Mouse (Mus musculus) myocyte (in vitro differentiated cells): ENCODE measurements around the gene Micu1. TPM values are rescaled to one million over a fixed set of nuclear protein-coding genes. Genes with fewer than 3 reads are reported as not detected.
A peak's percentile ranks its signal among the peaks of the same experiment; 100 is the strongest.

Experiments
- H3K27me3 ChIP-seq: one replicate; pipeline ENCODE4 v1.6.1; 2011; ENCODE audit not compliant: control insufficient read depth, insufficient read depth, insufficient read length
- H3K36me3 ChIP-seq: one replicate; pipeline ENCODE4 v1.6.1; 2011; ENCODE audit not compliant: control insufficient read depth, insufficient read depth
- H3K4me2 ChIP-seq: one replicate; pipeline ENCODE4 v1.6.1; 2011; ENCODE audit warnings: low read depth, control low read depth
- H3K4me3 ChIP-seq: one replicate; pipeline ENCODE4 v1.5.1; 2011; ENCODE audit warnings: mild to moderate bottlenecking, control low read depth, moderate library complexity
- H3K79me2 ChIP-seq: one replicate; pipeline ENCODE4 v1.6.1; 2011; ENCODE audit not compliant: control insufficient read depth, insufficient read depth
- H3ac ChIP-seq: one replicate; pipeline ENCODE4 v1.6.1; 2011; ENCODE audit not compliant: control insufficient read depth, insufficient read length
- CEBPB ChIP-seq: IDR thresholded peaks from 2 replicates; pipeline ENCODE4 v1.6.1; 2011; ENCODE audit warnings: mild to moderate bottlenecking, moderate library complexity; ENCODE audit not compliant: poor library complexity, insufficient read depth, severe bottlenecking
- E2F4 ChIP-seq: IDR thresholded peaks from one replicate; pipeline ENCODE4 v1.6.1; 2011; ENCODE audit warnings: mild to moderate bottlenecking, control low read depth, moderate library complexity; ENCODE audit not compliant: insufficient read depth
- MAX ChIP-seq: IDR thresholded peaks from one replicate; pipeline ENCODE4 v1.6.1; 2011; ENCODE audit warnings: low read depth, mild to moderate bottlenecking, control low read depth
- MYOD1 ChIP-seq, 3 experiments: IDR thresholded peaks; one replicate each; pipeline ENCODE4 v1.6.1; 2011; ENCODE audit warnings: control low read depth in 2 of 3, low read depth in 2 of 3, mild to moderate bottlenecking in 2 of 3, moderate library complexity in 1 of 3; ENCODE audit not compliant: insufficient read length in 2 of 3, control insufficient read depth in 1 of 3
- MYOG ChIP-seq, 3 experiments: IDR thresholded peaks; one replicate each; pipeline ENCODE4 v1.6.1; 2011; ENCODE audit warnings: control low read depth in 2 of 3, low read depth in 2 of 3, mild to moderate bottlenecking in 2 of 3; ENCODE audit not compliant: insufficient read length in 2 of 3, control insufficient read depth in 1 of 3, insufficient read depth in 1 of 3
- POLR2A ChIP-seq: IDR thresholded peaks from one replicate; pipeline ENCODE4 v1.6.1; 2011; ENCODE audit warnings: low read depth, mild to moderate bottlenecking, control low read depth, moderate library complexity; ENCODE audit not compliant: insufficient read length
- POLR2AphosphoS2 ChIP-seq: IDR thresholded peaks from one replicate; pipeline ENCODE4 v1.6.1; 2011; ENCODE audit warnings: low read depth, control low read depth; ENCODE audit not compliant: insufficient read length
- REST ChIP-seq: IDR thresholded peaks from one replicate; pipeline ENCODE4 v1.6.1; 2011; ENCODE audit warnings: mild to moderate bottlenecking, control low read depth, moderate library complexity; ENCODE audit not compliant: insufficient read depth, insufficient read length
- SRF ChIP-seq: IDR thresholded peaks from one replicate; pipeline ENCODE4 v1.6.1; 2011; ENCODE audit warnings: low read depth; ENCODE audit not compliant: control insufficient read depth, insufficient read length
- TCF12 ChIP-seq: IDR thresholded peaks from one replicate; pipeline ENCODE4 v1.6.1; 2011; ENCODE audit warnings: mild to moderate bottlenecking, control low read depth; ENCODE audit not compliant: poor library complexity, insufficient read depth, severe bottlenecking
- TCF3 ChIP-seq: IDR thresholded peaks from one replicate; pipeline ENCODE4 v1.6.1; 2011; ENCODE audit warnings: low read depth, control low read depth; ENCODE audit not compliant: insufficient read length
- USF1 ChIP-seq: IDR thresholded peaks from one replicate; pipeline ENCODE4 v1.6.1; 2011; ENCODE audit warnings: low read depth, mild to moderate bottlenecking, control low read depth, moderate library complexity
- polyA plus RNA-seq: library from polyadenylated mRNA; unstranded; fragments of >200 nt; fragmentation: generic; extraction: Trizol; gene quantifications from one replicate; pipeline ENCODE4 v1.2.1, GENCODE M21; 2012; ENCODE audit warnings: missing spikeins

Gene Micu1
- polyA plus RNA-seq, 1 experiment = 264 TPM

GRCm38 (mm10) chr10:59747334-59747733 is 45.1 kb downstream of the Micu1 start:
- Histone ChIP-seq H3K4me2 (no peak overlapping the region), H3K79me2 (no peaks in the 10 kb centered on the region), H3K4me3 (no peak overlapping the region), H3ac (no peak overlapping the region), H3K27me3 (no peaks in the 10 kb centered on the region), H3K36me3 (peaks cover 51% of the 10 kb centered on the region)
- TF ChIP-seq MYOG (IDR thresholded peaks at IDR 0.05; ENCODE audit: control insufficient read depth in 1 of 3, insufficient read depth in 1 of 3, insufficient read length in 2 of 3, low read depth in 2 of 3) (no peak), TCF12 (no peak), POLR2A (no peak)

- Histone ChIP-seq H3K79me2 (no peaks in the 10 kb centered on the region), H3K36me3 (peaks cover 44% of the 10 kb centered on the region), H3K27me3 (no peaks in the 10 kb centered on the region), H3K4me3 (no peak overlapping the region), H3ac (no peak overlapping the region), H3K4me2 (no peak overlapping the region)
- TF ChIP-seq TCF12 (no peak), MAX (no peak), REST (no peak), E2F4 (no peak), MYOD1 (IDR thresholded peaks at IDR 0.05; ENCODE audit: control insufficient read depth in 1 of 3, insufficient read length in 2 of 3, low read depth in 2 of 3) (no peak), SRF (no peak), POLR2AphosphoS2 (no peak), TCF3 (no peak), POLR2A (no peak), USF1 (no peak), MYOG (IDR thresholded peaks at IDR 0.05; ENCODE audit: control insufficient read depth in 1 of 3, insufficient read depth in 1 of 3, insufficient read length in 2 of 3, low read depth in 2 of 3) (no peak), CEBPB (no peak)
These were observed 46.5 kb downstream of the Micu1 start for GRCm38 (mm10) chr10:59748699-59749200.

GRCm38 (mm10) chr10:59753538-59754069 is 51.3 kb downstream of the Micu1 start:
- no peaks in the 10 kb centered on the region for H3K79me2 ChIP-seq
- TF ChIP-seq SRF (no peak), POLR2A (no peak), USF1 (no peak), MYOG (IDR thresholded peaks at IDR 0.05; ENCODE audit: control insufficient read depth in 1 of 3, insufficient read depth in 1 of 3, insufficient read length in 2 of 3, low read depth in 2 of 3) (no peak), REST (no peak), TCF12 (no peak), CEBPB (no peak), POLR2AphosphoS2 (no peak), MAX (no peak), E2F4 (no peak), MYOD1 (IDR thresholded peaks at IDR 0.05; ENCODE audit: control insufficient read depth in 1 of 3, insufficient read length in 2 of 3, low read depth in 2 of 3) (no peak), TCF3 (no peak)
- H3K27me3 ChIP-seq = no peaks in the 10 kb centered on the region
- H3K4me3 ChIP-seq = no peak overlapping the region
- H3K36me3 ChIP-seq = peaks cover 44% of the 10 kb centered on the region
- H3ac ChIP-seq = no peak overlapping the region
- peak overlapping the region; percentile 22 for H3K4me2 ChIP-seq

GRCm38 (mm10) chr10:59754104-59754503 is 51.8 kb downstream of the Micu1 start:
- Histone ChIP-seq H3ac (no peak overlapping the region), H3K4me3 (no peak overlapping the region), H3K36me3 (peaks cover 45% of the 10 kb centered on the region), H3K27me3 (no peaks in the 10 kb centered on the region), H3K79me2 (no peaks in the 10 kb centered on the region), H3K4me2 (peak overlapping the region; percentile 22)
- 0 out of 2 replicates have a peak, but pooled peaks have one; percentile 27 for TF ChIP-seq CEBPB
- TF ChIP-seq MYOG (IDR thresholded peaks at IDR 0.05; ENCODE audit: control insufficient read depth in 1 of 3, insufficient read depth in 1 of 3, insufficient read length in 2 of 3, low read depth in 2 of 3) = no peak
- peak; percentile 27 for TF ChIP-seq TCF12
- peak in 1 of 3 experiments; percentile 50 for TF ChIP-seq MYOD1 (IDR thresholded peaks at IDR 0.05; ENCODE audit: control insufficient read depth in 1 of 3, insufficient read length in 2 of 3, low read depth in 2 of 3)
- TF ChIP-seq MAX = no peak

DNA sequence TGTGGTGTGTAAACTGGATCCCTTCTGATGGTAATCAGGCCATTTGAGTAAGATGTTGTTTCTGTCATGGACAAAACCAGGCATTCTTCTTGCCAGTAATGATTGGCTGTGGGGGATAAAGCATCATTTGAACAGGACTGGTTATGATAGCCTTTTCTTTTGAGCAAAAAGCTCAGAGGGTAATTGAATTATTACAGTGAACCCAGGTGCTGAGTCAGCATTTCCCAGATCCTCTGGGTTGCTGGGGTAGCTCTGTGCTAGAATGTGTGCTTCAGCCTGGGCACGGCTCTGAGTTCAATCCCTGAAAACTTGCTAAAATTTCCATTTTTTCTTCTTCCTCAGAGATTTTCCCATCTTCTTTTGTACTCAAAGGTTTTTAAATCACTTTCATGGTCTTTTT is 52.6 kb downstream of the Micu1 start:
- no peaks in the 10 kb centered on the region for H3K79me2 ChIP-seq
- no peak overlapping the region for H3ac ChIP-seq
- H3K4me3 ChIP-seq = no peak overlapping the region
- no peak overlapping the region for H3K4me2 ChIP-seq
- peaks cover 46% of the 10 kb centered on the region for H3K36me3 ChIP-seq
- no peak for TF ChIP-seq MYOG (IDR thresholded peaks at IDR 0.05; ENCODE audit: control insufficient read depth in 1 of 3, insufficient read depth in 1 of 3, insufficient read length in 2 of 3, low read depth in 2 of 3)
- TF ChIP-seq E2F4 = no peak
- TF ChIP-seq MAX = no peak
- no peak for TF ChIP-seq SRF
- TF ChIP-seq POLR2A = no peak
- no peak for TF ChIP-seq POLR2AphosphoS2
- no peak for TF ChIP-seq TCF12
- no peak for TF ChIP-seq REST
- TF ChIP-seq TCF3 = no peak
- no peak for TF ChIP-seq USF1
- TF ChIP-seq CEBPB = no peak
- no peak for TF ChIP-seq MYOD1 (IDR thresholded peaks at IDR 0.05; ENCODE audit: control insufficient read depth in 1 of 3, insufficient read length in 2 of 3, low read depth in 2 of 3)
- no peaks in the 10 kb centered on the region for H3K27me3 ChIP-seq
